Mouse (Mus musculus): Measurements from ENCODE around the gene Tmem160.

Gene Tmem160

GRCm38 (mm10) chr7:16491759-16492158, 39.2 kb downstream of the Tmem160 start:
- peak; percentile 52 for DNase-seq (ENCODE audit: low spot score)

GRCm38 (mm10) chr7:16492211-16492610, 39.6 kb downstream of the Tmem160 start:
- DNase-seq (ENCODE audit: low spot score), result no peak

- no peak for DNase-seq (ENCODE audit: low spot score)
Observed at GRCm38 (mm10) chr7:16493361-16493760, 40.8 kb downstream of the Tmem160 start.

- no peak for DNase-seq (ENCODE audit: low spot score)
Observed at GRCm38 (mm10) chr7:16496260-16496659, 43.7 kb downstream of the Tmem160 start.

GRCm38 (mm10) chr7:16499671-16500104, 47.1 kb downstream of the Tmem160 start:
- no peak for DNase-seq (ENCODE audit: low spot score)

GRCm38 (mm10) chr7:16501571-16501970, 49.0 kb downstream of the Tmem160 start:
- no peak for DNase-seq (ENCODE audit: low spot score)

- no peak for DNase-seq (ENCODE audit: low spot score)
Observed at GRCm38 (mm10) chr7:16504573-16505225, 52.1 kb downstream of the Tmem160 start.

All from ovary, postnatal 14 days (tissue).